Mouse (Mus musculus) heart, postnatal 14 days (tissue): ENCODE results near the gene Rab4b. TPM values are rescaled to one million over a fixed set of nuclear protein-coding genes. Genes with fewer than 3 reads are reported as not detected.

Experiments used
- DNase-seq, 2 experiments: peaks; one replicate each; pipeline ENCODE4 v3.0.0; 2021 to 2022
- intact Hi-C: fragments of 180-260 bp; cut with DNase I; formaldehyde crosslinking; loops from one replicate; pipeline ENCODE4 v1.15.1; 2025
- long read RNA-seq, 2 experiments: library from polyadenylated mRNA; stranded (forward); transcript quantifications; one replicate each; pipeline ENCODE4 v2.0.0; 2021
- total RNA-seq, 2 experiments: library from RNA; stranded (reverse); gene quantifications; 2 replicates each; pipeline ENCODE4 v1.2.3; 2021

The Rab4b gene
- 10 to 100 TPM; 21.9 to 22.1 TPM for total RNA-seq
- long read RNA-seq, experiment 1, transcript Rab4b-201 (8 exons, 1,192 nt) = major isoform, 21 of 26 reads
- long read RNA-seq, experiment 1, partial matches to known transcripts = 0 of 26 reads
- long read RNA-seq, experiment 1, other reads (novel, unspliced or antisense) = 3 of 26 reads
- long read RNA-seq, experiment 2, transcript Rab4b-201 (8 exons, 1,192 nt) = major isoform, 25 of 29 reads
- long read RNA-seq, experiment 2, partial matches to known transcripts = 0 of 29 reads
- long read RNA-seq, experiment 2, other reads (novel, unspliced or antisense) = 3 of 29 reads

DNA sequence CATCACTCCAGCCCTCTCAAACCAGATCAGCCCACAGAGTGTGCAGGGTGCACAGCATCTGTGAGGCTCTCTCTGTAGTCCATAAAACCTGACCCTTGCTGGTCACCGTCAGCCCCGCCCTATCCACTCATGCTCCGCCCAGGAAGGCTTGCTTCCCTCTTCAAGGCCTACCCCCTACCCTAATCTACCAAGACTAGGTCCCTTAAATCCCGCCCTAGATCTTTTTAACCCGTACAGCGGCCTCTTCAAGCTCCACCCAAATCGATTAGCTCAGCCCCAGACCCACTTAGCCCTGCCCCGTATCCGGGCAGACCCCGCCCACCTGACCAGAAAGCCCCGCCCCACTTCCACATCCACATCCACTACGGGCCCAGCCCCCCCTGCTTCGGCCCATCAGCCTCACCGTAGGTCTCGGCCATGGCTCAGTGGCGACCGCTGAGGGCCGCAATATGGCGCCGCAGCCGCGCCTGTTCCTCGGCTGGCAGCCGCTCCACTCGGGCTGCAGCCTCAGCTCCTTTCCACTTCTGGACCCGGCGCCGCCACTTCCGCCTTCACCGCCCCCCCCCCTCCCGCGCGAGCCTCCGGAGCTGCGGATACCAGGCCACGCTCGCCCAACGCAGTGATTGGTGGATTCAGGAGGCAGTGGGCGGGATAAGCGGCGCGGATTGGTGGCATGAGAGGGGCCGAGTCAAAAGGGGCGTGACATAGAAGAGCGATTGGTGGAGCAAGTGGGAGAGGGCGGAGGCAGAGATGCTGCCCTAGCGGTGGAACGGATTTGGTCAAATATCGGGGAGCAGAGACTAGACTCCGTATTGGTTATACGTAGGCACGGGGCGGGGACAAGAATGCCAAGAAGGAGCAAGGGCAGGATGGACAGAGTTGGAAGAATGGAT is at the start of gene Rab4b:
Gene Rab4b (minus strand): TSS at position 573 of the 893 bp plus-strand sequence.
- intact Hi-C loops = loop anchor here (1.0 to 2.0 kb wide), 2 partner anchors 11 to 16 kb away; no protein-coding TSS in a partner anchor
- peak; percentile 98 for DNase-seq

DNA sequence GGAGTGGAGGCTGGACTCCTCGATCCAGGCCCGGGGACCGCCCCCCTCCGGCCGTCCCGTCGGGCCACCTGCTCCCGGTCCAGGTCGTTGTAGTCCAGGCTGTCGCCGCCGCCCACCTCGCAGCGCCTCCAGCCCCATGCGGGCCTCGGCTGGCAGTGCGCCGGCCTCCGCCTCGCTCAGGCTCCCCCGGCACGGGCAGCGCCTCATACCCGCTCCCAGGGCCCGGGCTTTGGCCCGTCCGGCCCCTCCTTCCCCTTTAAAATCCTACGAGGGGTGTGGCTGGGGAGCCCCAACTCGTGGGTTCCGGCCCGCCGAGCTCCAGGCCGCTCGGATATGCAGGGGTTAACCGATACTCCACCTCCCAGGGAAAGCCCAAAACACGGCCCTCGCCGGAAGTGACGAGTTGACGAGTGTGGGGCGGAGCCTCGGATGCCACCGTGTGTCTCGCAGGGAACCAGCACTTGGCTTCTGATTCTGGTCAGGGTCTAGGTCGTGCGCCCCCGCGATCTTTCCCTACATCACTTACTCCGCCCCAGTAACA is 49.7 kb upstream of the Rab4b start, which contains the start of gene Itpkc:
Gene Itpkc (minus strand): TSS at position 381 of the 541 bp plus-strand sequence.
- DNase-seq = peak; percentile 88 to 91
- intact Hi-C loops = no loop called here

DNA sequence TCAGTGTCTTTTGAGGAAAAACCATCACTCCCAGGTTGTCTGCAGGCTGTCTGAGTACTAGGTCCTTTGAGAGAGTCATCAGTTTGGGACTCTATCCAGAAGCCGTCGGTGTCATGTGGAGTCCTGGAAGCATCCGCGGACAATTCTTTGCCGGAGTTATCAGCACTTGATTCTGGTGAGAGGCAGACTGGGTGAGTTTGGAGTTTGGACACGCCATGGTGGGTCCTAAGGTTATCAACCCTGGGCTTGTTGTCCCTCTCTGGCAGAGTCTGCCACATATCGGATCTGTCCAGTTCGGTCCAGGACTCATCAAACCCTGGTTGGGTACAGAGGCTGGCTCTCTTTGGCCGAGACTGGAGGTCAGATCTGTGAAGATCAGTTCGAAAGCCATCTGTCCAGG is 49.0 kb upstream of the Rab4b start:
- DNase-seq = peak in 1 of 2 experiments; percentile 17

DNA sequence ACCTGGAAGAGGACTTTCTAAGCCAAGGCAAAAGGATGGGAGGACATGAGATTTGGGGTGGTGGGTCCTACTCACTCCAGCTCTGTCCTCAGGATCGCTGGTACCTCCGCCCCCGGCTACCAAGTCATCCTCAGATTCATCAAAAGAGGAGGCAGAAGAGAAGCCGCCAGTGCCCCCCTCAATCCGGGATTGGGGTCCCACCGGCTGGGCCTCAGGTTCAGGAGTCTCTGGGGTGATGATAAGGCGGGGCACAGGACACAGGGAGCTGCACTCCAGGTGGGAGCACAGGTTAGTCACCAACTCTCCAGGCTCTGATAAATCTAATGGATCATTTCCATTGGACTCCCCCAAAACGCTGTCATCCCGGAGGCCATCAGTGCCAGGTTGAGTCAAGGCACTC is 48.6 kb upstream of the Rab4b start:
- DNase-seq = no peak
- intact Hi-C loops = no loop called here

More for the DNA sequence above, 49.0 kb upstream of the Rab4b start:
- intact Hi-C loops = no loop called here

DNA sequence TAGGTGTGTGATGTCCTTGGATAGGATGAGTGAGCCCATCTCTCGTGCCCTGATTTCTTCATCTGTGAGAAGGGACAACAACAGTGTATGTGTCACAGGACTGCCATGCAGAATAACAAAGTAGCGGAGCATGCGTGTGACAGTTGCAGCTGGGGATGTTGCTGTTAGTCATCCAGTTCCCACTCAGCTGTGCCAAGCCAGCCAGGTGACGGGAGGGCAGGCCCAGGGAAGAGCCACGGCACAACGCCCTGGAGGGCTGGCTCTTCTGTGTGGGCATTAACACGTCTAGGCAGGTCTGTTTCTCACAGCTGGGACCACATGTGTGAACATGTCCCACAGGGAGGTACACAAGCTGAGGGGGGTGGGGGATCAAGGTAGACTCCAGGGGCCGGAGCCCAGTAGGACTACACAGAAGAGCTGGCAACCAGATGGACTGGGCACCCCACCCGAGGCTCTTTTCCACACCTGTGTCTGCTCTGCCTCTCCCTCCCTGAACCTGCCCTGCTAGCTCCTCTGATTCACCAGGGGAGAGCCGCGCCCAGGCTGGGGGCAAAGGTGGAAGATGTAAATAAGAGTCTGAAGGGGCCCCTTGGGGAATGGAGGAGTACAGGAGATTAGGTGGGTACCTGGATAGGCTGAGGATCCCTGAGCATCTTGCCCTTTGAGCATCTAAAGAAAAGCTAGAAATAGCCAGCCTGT is 46.3 kb upstream of the Rab4b start:
- intact Hi-C loops = no loop called here
- peak; percentile 32 to 40 for DNase-seq

DNA sequence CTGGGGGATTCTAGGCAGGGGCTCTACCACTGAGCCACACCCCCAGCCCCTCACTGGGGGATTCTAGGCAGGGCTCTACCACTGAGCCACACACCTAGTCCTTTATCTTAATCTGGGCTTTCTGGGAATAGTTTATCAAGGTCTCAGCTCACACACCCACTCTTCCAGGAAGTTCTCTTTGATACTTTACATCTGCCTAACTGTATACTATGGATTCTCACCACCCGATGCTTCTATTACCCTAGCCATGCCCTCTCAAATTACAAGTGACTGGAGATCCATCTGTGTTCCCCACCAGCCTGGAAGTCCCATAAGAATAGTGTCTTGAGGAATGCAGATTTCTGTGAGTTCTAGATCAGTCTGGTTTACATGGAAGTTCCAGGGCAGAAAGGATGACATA is 43.8 kb upstream of the Rab4b start:
- no peak for DNase-seq
- intact Hi-C loops = no loop called here

DNA sequence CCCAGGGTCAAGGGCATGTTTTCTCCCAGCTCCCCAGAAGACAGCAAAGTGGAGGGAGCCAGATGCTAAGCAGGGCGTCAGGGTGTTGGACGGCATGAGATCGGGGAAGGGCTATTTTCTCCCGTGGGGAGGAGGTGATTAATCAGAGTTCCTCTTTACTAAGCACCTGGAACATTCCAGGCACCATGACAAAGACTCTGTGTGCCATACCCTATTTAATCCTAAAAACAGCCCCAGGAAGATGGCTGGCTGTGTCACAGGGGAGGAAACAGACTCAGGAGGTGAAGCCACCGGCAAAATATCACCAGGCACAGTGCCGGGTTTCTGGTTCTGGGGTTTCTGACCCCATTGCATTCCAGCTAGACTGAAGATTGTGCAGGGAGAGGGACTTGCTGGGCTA is 43.2 kb upstream of the Rab4b start:
- intact Hi-C loops = no loop called here

DNA sequence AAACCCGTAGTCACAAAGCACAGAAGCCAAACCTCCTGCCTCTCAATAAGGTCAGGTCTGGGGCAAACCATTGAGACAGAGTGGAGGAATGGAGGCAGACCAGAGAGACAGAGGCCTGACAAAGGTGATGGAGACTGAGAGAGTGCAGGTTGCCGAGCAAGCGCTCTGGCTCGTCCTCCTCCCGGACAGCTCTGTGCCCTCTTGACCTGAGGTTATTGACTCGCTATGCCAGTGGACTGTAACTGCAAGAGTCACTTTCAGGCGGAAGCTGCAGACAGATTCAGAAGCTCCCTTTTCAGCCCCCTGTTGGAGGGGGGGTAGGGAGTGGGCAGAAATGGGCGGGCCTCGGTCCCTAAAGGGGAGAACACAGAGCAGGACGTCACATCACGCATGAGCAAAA is 41.2 kb upstream of the Rab4b start:
- no peak for DNase-seq
- intact Hi-C loops = no loop called here

More for the DNA sequence above, 43.2 kb upstream of the Rab4b start:
- DNase-seq = no peak

DNA sequence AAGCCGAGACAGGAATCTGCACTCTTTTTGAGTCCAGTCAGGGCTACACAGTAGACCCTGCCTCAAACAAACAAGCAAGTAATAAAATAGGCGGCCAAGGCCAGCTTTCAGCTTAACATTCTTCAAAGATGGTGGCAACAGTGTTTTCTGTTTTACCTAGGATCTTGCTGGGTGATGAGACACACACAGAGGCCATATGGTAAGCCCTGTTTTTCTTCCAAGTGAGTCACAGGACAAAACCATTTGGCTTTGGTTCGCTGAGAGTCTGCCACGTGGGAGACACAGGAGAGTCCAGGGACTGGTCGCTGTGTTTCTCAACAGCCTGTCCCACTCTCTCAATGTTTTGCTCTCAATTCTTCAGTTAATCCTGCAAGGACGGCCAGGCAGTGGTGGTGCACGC is 39.9 kb upstream of the Rab4b start:
- DNase-seq = no peak
- intact Hi-C loops = no loop called here

DNA sequence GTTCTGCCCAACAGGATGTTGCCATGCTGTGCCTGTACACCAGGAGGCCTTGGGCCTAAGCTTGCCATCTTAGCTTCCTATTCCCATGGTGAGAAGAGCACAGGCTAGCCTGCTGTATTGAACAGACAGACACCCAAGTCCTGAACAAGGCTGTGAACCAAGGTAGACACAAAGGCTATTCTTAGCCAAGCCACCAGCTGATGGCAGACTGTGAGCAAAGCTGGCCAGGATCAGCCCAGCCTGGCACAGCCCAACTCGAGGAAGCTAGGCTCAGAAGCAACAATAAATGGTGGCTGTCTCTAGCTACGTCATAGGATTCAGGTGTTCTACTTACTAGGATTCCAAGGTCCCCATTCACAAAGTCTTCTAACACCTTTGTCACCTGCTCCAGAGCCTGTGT is 33.9 kb upstream of the Rab4b start:
- no peak for DNase-seq
- intact Hi-C loops = no loop called here

DNA sequence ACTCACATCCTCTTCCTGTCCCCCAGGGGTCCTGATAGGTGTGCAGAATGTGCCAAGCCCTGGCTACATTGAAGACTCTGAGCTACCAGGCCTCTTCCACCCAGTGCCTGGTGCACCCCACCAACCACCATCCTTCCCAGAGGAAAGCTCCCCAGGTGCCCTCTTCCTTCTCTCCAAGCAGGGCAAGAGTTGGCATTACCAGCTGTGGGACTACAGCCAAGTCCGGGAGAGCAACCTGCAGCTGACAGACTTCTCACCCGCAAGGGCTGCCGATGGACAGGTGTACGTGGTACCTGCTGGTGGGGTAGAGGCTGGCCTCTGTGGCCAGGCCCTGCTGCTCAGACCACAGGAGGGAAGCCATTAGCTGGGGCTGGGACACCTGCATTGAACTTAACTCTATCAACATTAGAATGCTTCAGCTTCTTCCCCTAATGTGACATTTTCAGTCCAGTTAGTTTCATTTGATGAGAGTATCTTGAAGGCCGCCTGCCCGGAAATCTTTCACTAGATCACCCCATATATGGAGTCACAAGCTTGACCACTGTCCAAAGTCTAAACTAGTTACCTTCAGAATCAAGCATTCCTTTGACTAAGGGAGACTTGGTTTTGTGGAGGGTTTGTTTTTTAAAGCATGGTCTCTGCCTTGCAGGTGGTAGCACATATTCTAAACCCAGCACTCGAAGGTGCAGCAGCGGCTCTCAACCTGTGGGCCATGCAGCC is 25.2 kb upstream of the Rab4b start:
- intact Hi-C loops = no loop called here
- no peak for DNase-seq

DNA sequence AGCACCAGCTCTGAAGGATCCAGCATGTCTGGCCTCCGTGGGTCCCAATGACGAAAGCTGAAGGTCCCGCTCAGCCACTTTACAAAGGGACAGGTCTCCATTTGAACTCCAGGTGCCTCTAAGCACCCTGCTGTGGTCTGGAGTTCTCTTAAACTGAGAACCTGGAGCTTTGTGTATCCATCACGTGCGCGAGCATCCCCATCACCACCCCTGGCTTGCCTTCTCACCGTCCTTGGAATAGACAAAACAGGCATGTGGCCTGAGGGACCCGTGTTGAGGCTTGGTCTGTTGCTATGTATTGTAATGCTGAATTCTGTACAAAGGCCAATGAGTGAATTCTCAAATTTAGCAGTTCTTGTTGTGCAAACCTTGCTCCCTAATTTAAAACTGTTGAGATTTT is 20.1 kb upstream of the Rab4b start:
- intact Hi-C loops = loop anchor here (5.0 kb wide), 1 partner anchor 36 kb away; no protein-coding TSS in a partner anchor
- no peak for DNase-seq

DNA sequence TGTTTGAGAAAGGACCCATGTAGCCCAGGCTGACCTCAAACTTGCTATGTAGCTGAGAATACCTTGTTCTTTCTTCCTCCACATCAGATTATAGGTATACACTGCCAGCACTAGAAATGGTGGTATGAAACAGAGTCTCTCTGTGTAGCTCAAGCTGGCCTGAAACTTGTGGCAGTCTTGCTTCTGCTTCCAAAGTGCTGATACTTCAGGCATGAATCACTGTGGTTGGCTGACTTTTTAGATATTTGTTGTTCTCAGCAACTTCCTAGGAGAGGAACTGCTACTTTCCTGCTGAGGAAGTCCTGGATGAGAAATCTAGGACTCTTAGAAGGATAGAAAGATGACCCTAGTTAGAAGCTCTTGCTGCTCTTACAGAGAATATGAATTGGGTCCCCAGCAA is 19.7 kb upstream of the Rab4b start:
- intact Hi-C loops = loop anchor here (5.0 kb wide), 1 partner anchor 36 kb away; no protein-coding TSS in a partner anchor
- no peak for DNase-seq

DNA sequence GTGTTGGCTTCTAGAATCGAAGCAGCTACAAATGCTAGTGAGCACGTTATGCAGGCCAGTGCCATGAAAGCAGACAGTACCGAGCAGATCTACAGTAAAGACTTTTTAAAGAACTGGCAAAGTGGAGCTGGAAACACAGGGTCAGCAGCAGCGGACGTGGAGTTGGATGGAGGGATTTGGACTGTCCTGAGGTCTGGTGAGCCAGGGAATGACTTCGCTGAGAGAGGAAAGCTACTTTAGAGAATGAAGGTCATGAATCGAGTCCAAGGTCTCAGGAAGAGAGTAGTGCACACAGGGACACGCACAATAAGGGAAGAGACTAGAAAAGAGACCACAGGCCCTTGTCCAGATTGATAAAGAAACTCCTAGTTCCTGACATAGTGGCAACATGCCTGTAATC is 18.9 kb upstream of the Rab4b start:
- DNase-seq = no peak
- intact Hi-C loops = loop anchor here (5.0 kb wide), 1 partner anchor 35 kb away; no protein-coding TSS in a partner anchor

DNA sequence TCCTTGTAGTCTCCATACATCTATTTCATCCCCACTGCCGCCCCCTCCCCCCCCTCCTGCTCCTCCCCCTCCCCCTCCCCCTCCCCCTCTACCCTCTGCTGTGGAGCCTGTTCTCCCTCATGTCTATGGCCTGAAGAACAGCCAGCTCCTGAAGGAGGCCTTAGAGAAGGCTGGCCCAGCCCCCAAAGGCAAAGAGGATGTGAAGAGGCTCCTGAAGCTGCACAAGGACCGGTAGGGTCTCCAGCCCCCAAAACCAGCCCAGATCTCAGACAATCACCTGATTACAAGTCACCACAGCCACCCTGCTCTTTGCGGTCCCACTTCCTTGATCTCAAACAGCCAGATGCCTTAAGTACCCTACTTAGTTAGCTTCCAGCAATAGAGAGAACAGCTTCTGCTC is 18.4 kb upstream of the Rab4b start:
- intact Hi-C loops = loop anchor here (5.0 kb wide), 1 partner anchor 35 kb away; no protein-coding TSS in a partner anchor

DNA sequence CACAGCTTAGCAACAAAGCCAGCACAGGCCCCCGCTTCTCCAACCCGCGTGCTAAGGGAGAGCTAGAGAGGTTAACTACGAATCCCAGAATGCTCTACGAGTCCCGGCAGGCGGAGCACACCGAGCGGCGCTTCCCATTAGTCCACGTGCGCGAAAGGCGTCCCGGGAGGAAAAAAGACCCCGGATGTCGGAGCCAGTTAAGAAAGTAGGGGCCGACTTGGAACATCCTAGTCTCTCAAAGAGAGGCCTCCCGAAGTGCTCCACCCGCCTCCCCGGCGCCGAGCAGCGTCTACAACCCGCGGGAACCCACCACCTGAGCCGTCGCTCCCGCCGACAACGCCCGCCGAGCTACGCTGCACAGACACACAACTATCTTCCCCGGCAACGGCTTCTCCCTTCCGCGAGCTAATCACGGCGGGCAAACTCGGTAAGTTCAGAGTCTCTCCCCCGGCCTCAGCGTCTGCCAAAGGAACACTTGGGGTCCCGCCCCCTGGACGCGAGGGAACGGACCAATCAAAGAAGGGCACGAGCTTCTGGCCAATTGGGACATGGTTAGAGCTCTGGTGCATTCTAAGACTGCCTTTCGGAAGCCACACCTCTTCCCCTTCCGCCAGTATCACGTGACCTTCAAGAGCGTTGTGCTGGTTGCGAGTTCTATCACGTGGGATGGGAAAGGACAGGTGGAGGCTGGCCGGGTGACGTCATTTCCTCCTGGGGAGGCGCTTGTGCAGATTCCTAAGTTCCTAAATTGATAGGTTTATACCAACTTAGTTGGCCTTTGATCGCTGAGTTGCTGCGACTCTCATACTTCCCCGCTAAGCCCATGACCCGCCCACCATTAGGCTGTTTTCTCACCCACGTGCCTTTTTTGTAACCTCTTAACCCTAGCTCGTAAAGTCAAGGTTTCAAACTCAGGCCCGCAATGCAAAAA is 17.2 kb upstream of the Rab4b start, which contains the start of the genes BC024978 and Snrpa:
Gene BC024978 (plus strand): TSS at position 101 of the 931 bp plus-strand sequence.
Gene Snrpa (minus strand): TSS at position 591 of the 931 bp plus-strand sequence.
- DNase-seq = peak; percentile 92
- intact Hi-C loops = loop anchor here (5.0 kb wide), 1 partner anchor 34 kb away; no protein-coding TSS in a partner anchor

More for the DNA sequence above, 18.4 kb upstream of the Rab4b start:
- DNase-seq = no peak

DNA sequence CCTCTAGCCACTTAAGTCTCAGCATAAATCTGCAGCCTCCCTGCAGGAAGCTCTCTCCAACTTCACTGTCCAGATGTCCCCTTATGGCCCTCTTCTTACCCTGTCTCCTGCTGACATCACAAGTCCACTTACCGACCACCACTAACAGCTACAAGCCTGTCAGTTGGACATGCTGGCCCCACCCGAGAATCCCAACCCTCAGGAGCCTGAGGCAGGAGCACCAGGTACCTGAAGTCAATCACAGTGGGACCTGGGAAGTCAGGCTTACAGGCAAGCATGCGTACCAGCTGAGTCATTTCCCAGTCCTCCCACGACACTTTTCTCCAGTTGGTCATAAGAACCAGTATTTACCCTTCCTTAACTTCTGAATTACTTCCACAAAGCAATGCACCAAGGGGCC is 15.0 kb upstream of the Rab4b start:
- intact Hi-C loops = no loop called here
- DNase-seq = no peak

DNA sequence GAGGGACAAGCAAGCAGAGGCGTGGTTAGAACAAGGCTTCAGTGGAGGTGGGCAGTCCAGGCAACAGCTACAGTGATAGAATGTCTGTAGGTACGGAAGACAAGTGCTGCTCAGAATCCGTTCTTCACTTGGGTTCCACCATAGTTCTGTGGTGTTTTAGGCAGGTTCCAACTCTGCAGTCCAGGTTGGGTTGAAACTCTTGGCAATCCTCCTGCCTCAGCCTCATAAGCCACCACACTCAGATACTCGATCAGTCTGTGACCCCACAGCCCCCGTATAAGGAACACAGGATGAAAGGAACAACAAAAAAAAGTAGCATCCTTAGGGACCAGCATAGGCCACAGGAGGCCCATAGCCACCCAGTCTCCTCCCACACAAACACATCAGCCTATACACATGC is 13.7 kb upstream of the Rab4b start:
- intact Hi-C loops = no loop called here
- no peak for DNase-seq
